Mouse (Mus musculus) c-Kit-positive CD71-positive TER-119-positive erythroid progenitor cells, embryonic 14.5 days (primary cell): Measurements from ENCODE around the gene Lrit3.

Experiments used
- DNase-seq: peaks from one replicate; pipeline ENCODE4 v3.0.0-alpha.2; 2013; ENCODE audit warnings: low spot score

The Lrit3 gene

DNA sequence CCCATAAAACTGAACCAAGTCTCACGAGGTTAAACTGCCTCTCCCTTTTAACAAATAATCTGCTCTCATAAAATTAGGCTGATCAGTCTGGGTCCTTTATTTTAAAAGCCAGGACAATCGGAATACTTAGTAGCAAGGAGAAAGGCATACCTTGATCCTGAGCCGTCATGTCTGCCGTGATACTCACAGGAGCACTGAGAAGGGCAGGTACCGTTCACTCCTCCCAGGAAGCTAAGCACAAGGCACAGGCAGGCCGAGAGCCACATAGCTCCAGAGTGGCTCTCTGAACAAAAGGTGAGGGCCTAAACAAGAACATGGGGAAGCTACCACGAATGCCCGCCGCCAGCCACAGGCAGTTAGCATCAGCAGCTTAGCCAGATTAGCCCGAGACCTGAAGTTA, at the start of gene Lrit3:
Gene Lrit3 (minus strand): TSS at position 266 of the 400 bp plus-strand sequence.
- no peak for DNase-seq

DNA sequence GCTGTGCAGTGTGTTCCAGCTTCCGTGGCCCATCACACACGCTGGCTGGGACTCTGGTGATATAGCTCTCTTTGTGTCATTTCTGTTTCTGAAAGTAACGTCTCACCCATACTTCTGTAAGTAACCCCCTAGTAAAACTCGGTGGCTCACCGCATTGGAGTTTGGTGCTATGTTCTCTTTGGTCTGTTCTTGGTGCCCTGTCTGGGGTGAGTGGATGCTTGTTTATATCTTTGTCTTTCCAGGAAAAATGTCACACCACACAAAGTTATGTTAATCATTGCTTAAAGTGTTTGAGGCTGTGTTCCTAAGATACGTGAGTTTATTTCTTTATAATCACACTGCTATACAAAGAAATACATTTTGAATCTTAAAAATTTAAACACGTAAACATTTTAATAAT, 43.0 kb upstream of the Lrit3 start:
- DNase-seq: no peak

DNA sequence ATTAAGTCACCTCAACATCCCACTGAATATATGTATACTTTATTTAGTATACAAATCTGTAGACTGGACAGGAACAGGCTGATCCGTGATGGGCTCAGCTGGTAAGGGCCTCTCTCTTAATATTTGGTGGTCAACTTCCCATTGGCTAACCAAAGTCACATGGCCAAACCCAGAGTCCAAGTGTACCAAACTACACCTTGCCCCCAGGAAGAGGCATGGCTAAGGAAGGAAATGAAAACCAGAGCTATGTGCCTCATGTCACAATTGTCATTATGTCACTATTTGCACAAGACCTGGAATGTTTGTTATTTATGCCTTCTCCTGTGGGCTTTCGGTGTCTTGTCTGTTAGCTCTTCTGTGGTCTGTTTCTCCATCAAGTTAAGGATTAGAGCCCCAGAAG, 42.0 kb upstream of the Lrit3 start:
- DNase-seq: no peak

DNA sequence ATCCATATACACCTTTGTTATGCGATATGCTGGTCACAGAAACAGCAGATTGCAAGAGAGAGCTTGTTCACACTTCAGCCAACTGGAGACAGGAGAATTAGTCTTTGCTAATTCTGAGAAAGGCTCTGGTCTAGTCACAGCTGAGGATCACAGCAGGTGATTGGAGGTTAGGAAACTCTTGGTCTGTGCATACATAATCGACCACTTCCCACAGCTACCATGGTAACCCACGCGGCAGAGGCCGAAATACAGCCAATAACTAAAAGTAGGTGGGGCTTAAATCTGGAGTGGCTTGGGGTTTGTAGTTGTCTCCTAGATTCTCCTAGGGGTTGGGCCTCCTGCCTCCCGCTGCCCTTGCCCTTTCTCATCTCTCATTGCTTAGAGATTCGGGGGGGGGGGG, 34.2 kb upstream of the Lrit3 start:
- no peak for DNase-seq

DNA sequence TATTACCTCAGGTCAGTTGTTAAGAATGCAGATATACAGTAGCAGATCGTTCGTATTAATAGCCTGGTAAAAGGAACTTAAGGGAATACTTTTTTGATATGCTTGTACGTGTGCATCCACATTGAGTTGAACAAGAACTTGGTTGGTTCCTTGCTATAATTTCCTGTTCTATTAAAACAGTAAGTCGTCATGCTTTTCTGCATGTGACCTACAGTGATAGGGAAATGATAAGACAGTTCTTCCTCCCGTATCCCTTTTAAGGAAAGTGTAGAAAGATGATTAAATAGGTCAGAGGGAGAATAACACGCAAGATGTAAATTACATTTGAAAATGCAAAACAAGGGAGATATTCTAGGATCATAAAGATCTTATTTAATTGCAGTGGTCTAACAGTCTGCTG, 33.1 kb upstream of the Lrit3 start:
- no peak for DNase-seq

DNA sequence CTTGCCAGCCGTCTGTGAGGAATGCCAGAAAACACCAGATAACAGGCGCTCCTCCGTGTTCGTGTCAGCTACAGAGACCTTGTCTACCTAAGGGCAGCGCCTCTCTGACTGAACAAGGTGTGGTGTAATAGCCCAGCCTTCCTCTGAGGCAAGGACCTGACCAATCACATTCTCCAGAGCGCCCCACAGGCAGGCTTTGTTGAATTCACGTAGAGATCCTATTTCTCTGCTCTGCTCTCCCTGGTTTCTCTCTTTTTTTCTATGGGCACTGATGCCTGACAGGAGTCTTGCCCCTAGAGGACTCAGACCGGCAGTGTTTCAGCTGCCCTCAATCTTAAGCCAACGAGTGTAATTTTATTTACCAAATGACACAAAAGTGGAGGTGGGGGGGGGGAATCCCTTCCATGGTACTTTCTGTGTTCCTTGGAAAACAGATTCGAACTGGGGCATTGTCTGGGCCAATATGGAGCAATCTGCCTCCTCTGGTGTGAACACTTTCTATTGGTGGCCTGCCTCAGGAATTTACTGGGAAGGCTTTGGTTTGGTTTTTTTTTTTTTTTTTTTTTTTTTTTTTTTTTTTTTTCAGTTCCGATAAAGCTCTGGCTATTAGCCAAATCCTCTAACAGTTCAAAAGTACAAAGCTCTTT, 32.3 kb upstream of the Lrit3 start:
- DNase-seq: no peak

DNA sequence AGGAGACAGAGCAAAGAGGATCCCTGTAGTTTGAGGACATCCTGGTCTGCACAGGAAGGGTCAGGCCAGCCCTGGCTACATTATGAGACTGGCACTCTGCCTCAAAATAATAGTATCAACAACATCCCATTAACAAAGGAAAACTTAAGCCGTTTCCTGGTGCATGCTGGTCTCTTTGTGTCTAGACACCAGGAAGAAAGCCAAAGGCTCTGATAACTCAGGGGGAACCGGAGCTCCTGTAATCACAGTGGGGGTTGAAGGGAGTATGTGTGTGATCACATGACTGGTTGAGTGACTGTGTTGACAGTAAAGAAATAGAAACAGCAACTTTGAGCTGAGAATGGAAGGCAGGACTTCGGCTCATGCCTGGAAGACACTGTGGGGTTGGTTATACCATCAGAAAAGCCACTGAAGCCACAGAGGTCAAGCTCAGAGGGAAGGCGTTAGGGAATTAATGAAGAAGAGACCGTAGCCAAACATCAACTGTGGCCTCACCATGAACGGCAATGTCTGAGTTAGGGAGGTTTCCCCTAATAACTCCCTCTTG, 31.6 kb upstream of the Lrit3 start, which contains the start of gene Cfi:
Gene Cfi (plus strand): TSS at position 497 of the 547 bp plus-strand sequence.
- DNase-seq: no peak

DNA sequence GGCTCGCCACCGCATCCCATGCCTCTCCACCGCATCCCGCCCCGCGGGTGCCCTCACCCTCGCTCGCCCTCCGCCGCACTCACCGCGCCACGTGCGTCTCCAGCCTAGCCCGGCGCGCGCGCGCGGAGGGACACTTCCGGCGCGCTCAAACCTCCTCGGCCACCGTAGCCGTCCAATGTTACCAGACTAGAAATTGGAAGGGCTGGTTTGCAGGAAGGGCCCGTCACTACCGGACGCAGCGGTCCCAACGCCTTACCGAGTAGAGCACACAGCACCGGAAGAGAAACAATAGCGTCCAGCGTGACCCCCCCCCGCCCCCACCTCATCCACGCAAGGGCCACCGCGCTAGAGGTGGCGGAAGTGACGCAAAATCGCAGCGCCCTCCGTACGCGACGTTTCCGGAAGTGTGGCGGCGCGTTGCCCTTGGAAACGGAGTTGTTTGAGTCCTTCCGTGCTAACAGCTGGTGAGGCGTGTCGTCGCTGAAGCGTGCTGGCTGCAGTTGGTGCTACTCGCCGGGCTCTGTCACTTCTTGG, 27.3 kb upstream of the Lrit3 start, which contains the start of gene Gar1:
Gene Gar1 (minus strand): TSS at position 362 of the 534 bp plus-strand sequence.
- DNase-seq: peak; percentile 95

DNA sequence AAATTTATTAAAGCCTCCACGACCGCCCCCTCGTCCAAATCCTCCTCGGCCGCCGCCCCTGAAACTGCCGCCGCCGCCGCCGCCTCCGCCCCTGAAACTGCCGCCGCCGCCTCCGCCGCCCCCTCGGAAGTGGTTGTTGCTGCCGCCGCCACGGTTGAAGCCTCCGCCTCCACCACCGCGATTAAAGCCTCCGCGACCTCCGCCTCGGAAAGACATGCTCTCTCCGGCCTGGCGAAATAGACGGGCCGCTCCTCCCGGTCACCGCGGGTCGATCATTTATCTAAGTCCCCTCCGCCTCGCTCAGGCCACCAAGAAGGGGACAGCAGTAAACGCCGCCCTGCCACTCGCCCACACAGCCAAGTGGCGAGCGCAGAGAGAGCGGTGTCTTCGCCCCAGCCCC, 26.8 kb upstream of the Lrit3 start:
- peak; percentile 35 for DNase-seq

DNA sequence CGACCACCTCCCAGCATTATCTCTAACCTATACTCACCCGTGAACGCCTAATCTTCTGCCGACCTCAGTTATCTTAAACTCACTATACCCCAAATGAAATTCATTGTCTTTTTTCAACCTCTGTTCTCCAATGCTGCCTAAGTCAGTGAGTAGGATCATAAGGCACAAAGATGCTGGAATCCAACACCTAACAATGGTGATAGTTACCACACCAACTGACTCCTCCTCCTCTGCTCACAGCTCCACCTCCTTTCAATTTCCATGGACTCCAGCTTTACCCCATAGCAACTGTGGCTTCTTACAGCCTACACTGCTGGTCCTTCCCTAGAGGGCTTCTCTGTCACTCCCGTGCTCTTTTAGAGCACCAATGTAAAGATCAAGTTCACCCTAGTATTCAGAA, 23.9 kb upstream of the Lrit3 start:
- no peak for DNase-seq

DNA sequence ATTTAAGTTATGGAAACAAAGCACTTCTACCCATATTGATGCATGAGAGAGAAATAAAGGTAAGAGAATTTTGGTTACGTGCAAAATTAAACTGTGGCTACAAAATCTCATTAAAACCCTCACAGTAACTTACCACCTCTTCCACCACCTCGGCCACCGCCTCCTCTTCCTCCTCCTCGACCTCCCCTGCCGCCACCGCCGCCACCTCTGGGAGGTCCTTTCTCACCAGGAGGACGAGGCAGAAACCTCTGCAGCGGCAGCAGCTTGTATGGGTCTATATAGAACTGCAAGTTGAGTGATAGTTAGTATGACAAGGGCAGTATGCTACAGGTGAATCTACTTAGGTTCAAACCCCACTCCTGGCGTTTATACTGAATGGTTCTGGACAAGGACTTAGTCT, 22.9 kb upstream of the Lrit3 start:
- DNase-seq: no peak

DNA sequence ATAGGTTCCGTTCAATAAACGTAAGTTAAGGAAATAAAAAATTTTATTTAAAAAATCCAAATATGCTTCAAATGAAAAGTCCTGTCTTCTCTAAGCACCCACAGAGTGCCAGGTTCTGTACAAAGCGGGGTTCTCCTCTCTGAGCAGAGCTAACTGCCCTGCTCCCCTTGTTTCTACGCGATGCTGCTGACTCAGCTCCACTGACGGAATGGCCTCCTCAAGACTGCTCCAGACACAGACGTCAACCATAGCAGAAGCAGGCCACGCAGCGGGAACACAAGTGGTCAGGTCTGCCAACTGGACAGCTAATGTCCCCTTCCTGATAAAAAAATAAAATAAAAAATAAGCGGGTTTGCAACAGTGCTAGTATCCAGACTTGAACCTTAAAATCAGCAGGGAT, 21.1 kb upstream of the Lrit3 start:
- no peak for DNase-seq

DNA sequence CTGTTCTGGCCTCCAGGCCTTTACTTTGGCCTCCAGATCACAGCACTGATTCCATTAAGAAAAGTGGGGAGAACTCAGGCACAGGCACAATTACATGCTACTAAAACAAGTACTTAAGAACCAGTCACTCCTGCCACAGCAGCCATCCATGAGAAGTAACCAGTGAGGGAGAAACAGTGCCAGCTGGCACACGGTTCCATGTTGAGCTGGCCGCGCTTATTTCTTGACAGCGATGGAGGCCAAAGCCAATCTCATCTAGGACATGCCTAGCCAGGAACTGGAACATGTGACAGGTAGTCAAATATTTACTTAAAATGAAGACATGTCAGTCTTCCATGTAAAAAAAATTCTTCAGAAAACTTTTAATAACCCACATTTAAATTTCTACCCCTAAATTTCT, 20.3 kb upstream of the Lrit3 start:
- no peak for DNase-seq

DNA sequence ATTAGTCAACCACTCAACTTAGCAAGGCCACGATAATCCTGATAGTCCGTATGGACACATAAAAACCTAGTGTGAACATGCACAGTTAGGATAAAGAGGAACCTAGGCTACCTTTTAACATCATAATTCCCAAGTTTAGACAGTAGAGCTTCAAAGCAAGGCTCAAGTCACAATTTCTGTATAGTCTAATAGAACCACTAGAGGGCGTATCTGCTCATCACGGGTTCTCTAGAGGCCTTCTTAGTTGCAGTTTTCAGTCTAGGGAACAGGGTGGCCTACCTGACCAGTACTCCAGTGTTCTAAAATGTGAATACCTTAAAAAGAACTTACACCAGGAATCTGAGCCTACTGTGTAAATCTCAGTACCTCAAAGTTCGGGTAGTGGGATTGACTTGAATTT, 19.5 kb upstream of the Lrit3 start:
- peak; percentile 40 for DNase-seq

DNA sequence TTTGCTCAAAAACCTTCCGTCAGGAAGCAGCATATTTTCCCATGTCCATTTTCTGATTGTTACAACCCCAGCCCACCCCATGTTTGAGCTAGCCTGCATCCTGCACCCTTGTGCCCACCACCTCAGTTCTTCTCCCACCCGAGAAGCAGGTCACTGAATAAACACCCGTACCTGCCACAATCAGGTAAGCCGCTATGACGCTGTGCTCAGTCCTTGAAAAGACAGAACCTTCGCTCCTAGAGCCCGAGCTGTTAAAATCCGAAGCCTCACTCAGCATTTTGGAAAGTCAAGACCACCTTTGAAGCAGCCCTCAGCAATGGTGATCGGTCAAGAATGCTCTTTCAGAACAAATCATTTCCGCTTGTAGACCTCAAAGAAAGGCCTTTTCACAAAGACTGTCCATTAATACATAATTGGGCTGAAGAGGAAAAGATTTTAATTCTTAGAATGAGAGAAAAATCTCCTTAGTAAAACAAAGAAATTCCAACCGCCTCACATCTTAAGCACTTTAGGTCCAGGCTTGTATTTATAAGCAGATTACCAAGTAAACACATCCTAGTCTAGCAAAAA, 18.5 kb upstream of the Lrit3 start, which contains the start of gene Rrh:
Gene Rrh (minus strand): TSS at position 382 of the 570 bp plus-strand sequence.
- no peak for DNase-seq

DNA sequence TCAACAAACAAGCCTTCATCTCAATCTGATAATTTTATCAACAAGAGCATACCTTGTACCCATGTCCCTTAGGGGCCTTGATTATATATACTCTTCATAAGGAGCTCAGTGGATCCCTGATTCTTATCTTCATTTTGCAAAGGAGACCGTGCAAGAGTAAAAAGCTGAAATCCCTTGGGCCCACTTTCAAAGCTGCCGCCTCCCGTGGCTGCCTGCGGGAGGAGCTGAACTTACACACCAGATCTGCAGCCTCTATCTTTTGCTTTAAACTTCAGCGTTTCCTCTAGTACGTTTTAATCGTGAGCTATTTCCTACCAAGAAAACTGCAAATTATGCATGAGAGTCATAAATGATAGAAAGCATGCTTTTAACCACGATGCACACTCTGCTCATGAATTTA, 17.9 kb upstream of the Lrit3 start:
- no peak for DNase-seq

DNA sequence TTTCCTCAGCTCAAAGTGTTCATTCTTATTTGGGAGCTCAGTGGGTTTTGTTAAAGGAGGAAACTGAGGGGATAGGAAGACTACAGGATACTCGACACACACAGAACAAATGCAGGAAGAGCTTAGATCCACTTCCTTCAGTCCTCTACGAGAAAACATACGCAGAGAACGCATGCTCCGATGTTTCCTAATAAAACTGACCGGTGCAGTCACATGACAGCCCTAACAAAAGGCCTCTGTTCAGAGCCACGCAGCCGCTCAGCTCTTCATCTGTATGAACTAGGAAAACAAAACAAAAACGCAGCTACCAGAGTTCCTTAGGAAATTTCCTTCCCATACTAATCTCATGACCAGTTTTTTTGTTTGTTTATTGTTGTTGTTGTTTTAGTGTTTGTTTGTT, 17.0 kb upstream of the Lrit3 start:
- DNase-seq: no peak

DNA sequence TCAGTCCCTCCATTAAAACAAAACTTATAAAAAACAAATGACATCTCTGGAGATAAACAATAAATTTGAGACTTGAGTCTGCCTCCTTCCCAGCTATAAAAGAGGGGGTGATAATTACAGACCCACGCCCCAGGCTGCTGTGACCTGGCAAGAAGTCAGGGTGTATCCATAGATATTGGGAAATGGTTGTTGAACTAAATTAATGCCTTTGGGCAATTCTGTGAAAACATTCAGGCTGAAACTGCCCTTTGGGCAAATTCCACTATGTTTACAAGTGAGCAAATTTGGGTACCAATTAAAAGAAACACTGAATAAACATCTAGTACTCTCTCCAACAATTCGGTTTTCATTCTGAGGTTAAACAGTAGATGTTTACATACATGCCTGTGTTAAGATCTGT, 4.8 kb downstream of the Lrit3 start:
- DNase-seq: no peak

DNA sequence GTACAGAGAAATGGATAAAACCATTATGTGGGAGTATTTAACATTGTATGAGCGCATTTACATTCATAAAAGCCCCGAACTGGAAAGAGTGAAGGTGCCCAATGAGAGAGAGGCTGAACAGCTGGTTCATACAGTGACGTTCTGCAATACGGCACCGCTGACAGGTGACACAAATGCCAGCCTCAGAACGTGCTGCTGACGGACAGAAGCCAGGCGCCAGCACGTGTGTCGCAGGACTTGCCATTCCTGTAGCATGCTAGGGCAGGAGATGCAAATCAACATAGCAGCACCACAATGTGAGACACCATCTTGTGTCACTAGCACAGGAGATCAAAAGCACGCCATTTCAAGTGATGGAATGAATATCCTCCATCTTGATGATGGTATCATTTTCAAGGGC, 5.3 kb downstream of the Lrit3 start:
- no peak for DNase-seq

DNA sequence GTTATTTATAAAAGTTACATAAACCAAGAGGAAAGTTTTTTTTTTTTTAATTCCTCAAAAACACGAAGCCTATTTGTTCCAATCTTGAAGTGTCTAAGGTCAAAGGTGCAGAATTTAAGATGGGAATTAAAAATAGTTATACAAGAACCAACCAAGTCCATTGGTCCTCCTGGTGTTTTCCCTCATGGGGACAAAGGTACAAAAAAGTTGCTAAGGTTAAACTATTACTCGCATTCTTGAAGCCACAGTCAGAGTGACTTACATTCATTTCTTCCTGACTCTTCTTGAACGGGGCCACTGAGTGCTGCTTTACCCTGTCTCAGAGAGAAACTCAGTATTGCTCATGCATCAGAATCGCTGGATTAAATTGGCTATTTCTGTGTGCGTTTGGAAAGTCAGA, 6.5 kb downstream of the Lrit3 start:
- DNase-seq: no peak

DNA sequence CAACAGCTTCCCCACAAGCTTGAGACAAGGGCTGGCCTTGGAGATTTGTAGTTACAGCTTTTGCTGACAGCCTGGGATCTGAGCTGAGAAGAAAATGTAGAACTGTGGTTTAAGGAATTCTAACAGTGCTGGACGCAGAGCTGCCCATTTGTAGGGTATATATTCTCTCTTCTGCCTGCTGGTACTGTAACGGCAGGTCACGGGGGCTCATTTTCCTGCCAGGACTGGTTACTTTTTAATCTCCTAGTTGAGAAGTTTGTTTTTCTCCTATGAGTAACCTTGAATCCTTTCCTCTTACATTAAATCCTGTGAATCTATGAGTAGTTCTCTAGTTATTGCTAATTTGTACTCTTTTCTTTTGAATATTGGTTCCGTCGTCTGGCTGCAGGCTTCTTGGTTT, 10.0 kb downstream of the Lrit3 start:
- DNase-seq: no peak

DNA sequence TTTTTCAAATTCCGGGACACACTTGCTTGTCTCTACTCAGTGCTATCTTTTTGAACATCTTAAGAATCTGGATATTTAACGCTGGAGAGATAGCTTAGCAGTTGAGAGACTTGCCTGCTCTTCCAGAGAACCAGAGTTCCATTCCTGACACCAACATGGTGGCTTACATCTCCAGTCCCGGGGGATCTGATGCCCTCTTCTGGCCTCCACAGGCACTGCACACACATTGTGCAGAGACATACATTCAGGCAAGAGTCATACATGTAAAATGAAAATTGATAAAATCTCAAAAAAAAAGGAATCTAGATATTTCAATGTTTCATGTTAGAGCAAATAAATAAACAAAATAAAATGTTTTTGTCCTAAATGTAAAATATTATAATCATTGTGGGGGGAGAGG, 21.1 kb downstream of the Lrit3 start:
- no peak for DNase-seq

DNA sequence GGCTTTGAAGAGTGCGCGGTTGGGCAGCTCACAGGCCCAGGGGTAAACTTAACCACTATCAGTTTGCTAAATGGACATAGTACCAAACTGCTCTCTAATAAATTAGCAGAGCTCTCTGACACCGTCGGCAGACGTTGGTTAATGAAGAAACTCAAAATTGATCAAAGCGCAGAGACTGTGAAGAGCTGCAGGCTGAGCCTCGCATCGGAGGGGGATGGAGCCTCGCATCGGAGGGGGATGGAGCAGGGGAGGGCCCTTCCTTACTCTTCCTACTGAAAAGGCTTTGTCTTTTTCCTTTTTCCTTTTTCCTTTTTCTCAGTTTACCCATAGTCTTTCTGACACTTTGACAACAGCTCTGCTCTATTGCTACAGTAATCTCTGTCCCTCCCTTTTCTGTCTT, 22.4 kb downstream of the Lrit3 start:
- DNase-seq: no peak

DNA sequence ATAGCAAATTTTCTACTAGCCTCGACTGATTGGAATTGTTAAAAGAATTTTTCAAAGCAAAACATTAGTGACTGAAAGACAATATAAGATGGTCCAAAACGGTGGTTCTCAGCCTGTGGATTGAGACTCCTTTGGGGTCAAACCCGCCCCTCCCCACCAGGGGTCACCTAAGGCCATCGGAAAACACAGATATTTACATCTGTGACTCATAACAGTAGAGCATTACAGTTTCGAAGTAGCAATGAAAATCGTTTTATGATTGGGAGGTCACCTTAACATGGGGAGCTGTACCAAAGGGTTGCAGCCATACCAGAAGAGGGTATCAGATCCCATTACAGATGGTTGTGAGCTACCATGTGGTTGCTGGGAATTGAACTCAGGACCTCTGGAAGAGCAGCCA, 32.6 kb downstream of the Lrit3 start:
- no peak for DNase-seq
